Comparison of ENCODE assay signal across 9 mouse cellular contexts in the genomic region with DNA sequence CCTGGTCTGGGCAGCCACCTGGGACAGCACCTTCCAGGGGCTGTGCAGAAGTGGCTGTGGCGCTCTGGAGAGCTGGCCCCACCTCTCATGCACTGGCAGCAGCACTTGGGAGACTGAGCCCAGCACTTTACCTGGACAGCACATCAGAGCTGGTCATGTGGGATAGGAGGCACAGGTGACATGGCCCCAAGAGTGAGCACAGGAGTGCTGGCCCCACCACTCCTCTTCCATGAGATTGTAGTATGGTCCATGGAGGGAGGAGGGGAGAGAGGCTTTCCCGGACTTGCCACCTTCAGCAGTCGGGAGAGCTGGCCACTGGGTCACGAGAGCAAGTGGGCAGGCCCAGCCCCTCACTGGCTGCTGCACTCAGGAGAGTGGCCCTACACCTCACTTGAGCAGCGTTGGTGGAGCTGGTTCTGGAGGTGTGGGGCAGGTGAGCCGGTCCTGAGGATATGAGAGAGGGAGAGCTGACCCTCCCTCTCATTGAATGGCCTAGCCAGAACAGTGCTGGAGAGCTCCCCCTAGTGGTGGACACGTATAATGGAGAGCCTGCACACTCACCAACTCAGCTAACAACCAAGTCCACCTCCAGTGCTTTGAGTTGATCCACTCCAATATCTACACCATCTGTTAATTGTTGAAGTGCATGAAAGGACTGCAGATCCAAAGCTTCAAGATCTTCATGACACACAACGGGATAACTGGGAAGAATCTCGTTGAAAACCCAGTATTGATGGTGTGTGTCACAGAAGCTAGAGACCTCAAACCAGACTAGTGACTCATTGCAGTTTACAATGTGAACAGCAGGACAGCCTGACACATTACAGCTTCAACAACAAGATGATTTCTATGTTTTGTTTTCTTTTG. TPM values are rescaled to one million over a fixed set of nuclear protein-coding genes. Genes with fewer than 3 reads are reported as not detected.
DNase-seq lines count a peak whose midpoint lies in the region; ATAC-seq lines count a peak whose summit lies in the region.
"Had no signal": no experiment of that assay in that cellular context is flagged by ENCODE, and none has a peak within 500 bp of the region (broad histone marks: within the 10 kb centered on the region; RNA-seq: fewer than 3 reads in every experiment).

No protein-coding gene starts in this region.

- no peaks in the 10 kb centered on the region for H3K27me3 ChIP-seq in hindbrain, embryonic 12.5 days
- no peaks in the 10 kb centered on the region for H3K27me3 ChIP-seq in liver, embryonic 11.5 days (replicated peaks; ENCODE audit: control insufficient read depth, insufficient read depth, low read length)
- no peaks in the 10 kb centered on the region for H3K27me3 ChIP-seq in neural tube, embryonic 11.5 days (ENCODE audit: control insufficient read depth, insufficient read depth, low read length)
- H3K27me3 ChIP-seq: neural tube, embryonic 12.5 days had no signal

- WGBS in hindbrain, embryonic 12.5 days, result 70% methylated on average over 9 of the region's 9 CpGs
- WGBS in liver, embryonic 11.5 days, result 63% methylated on average over 9 of the region's 9 CpGs
- 70% methylated on average over 9 of the region's 9 CpGs for WGBS in neural tube, embryonic 11.5 days

- no peak overlapping the region for H3K4me3 ChIP-seq in hindbrain, embryonic 12.5 days
- no peak overlapping the region for H3K4me3 ChIP-seq in liver, embryonic 11.5 days (ENCODE audit: low read depth, low read length)
- H3K4me3 ChIP-seq in neural tube, embryonic 11.5 days (ENCODE audit: low read depth, low read length), result no peak overlapping the region
- H3K4me3 ChIP-seq: neural tube, embryonic 12.5 days had no signal

- peak; percentile 11 to 45 for DNase-seq in layer of hippocampus, adult 18-20 months (ENCODE audit: low spot score in 2 of 2)
- DNase-seq in layer of hippocampus, adult 9-11 months, result no peak
- peak; percentile 83 for DNase-seq in MN1 (ENCODE audit: low spot score)
- DNase-seq in liver, embryonic 11.5 days (ENCODE audit: low spot score), result no peak
- DNase-seq in neural tube, embryonic 11.5 days (ENCODE audit: low spot score), result peak; percentile 43
- DNase-seq in thymus, postnatal 4 days, result peak; percentile 77

- H3K27ac ChIP-seq in hindbrain, embryonic 12.5 days, result no peak overlapping the region
- H3K27ac ChIP-seq in liver, embryonic 11.5 days (ENCODE audit: low read depth, low read length), result no peak overlapping the region
- H3K27ac ChIP-seq in neural tube, embryonic 11.5 days (ENCODE audit: low read depth, low read length), result no peak overlapping the region
- H3K27ac ChIP-seq: neural tube, embryonic 12.5 days had no signal

- ATAC-seq in common myeloid progenitor, adult 5-6 weeks (replicated peaks; ENCODE audit: low read depth, poor library complexity, severe bottlenecking), result peak; percentile 95
- ATAC-seq in hindbrain, embryonic 12.5 days (ENCODE audit: low FRiP score), result peak; percentile 46; the same call in 1 of the 2 replicates
- ATAC-seq in liver, embryonic 11.5 days (replicated peaks; ENCODE audit: low FRiP score), result peak; percentile 56
- ATAC-seq in neural tube, embryonic 11.5 days (ENCODE audit: insufficient read depth, low FRiP score, low TSS enrichment), result no peak; the same call in 1 of the 2 replicates

- no peak overlapping the region for H3K9ac ChIP-seq in hindbrain, embryonic 12.5 days
- H3K9ac ChIP-seq in liver, embryonic 11.5 days (ENCODE audit: low read depth, low read length), result no peak overlapping the region
- no peak overlapping the region for H3K9ac ChIP-seq in neural tube, embryonic 11.5 days (ENCODE audit: low read length)
- H3K9ac ChIP-seq: neural tube, embryonic 12.5 days had no signal

- H3K4me2 ChIP-seq in hindbrain, embryonic 12.5 days (replicated peaks), result no peak overlapping the region
- no peak overlapping the region for H3K4me2 ChIP-seq in liver, embryonic 11.5 days
- H3K4me2 ChIP-seq in neural tube, embryonic 11.5 days (ENCODE audit: low read depth), result no peak overlapping the region
- H3K4me2 ChIP-seq: neural tube, embryonic 12.5 days had no signal

- no peaks in the 10 kb centered on the region for H3K36me3 ChIP-seq in hindbrain, embryonic 12.5 days
- no peaks in the 10 kb centered on the region for H3K36me3 ChIP-seq in liver, embryonic 11.5 days (ENCODE audit: control insufficient read depth, insufficient read depth, low read length)
- H3K36me3 ChIP-seq in neural tube, embryonic 11.5 days (ENCODE audit: control insufficient read depth, insufficient read depth, low read length), result no peaks in the 10 kb centered on the region
- H3K36me3 ChIP-seq: neural tube, embryonic 12.5 days had no signal

- H3K9me3 ChIP-seq in hindbrain, embryonic 12.5 days (replicated peaks), result no peaks in the 10 kb centered on the region
- H3K9me3 ChIP-seq in liver, embryonic 11.5 days (ENCODE audit: control insufficient read depth, low read length), result no peaks in the 10 kb centered on the region; the same call in 1 of the 2 replicates
- no peaks in the 10 kb centered on the region for H3K9me3 ChIP-seq in neural tube, embryonic 11.5 days (ENCODE audit: control insufficient read depth, low read length)
- H3K9me3 ChIP-seq: neural tube, embryonic 12.5 days had no signal

- no peaks in the 10 kb centered on the region for H3K4me1 ChIP-seq in hindbrain, embryonic 12.5 days
- H3K4me1 ChIP-seq in liver, embryonic 11.5 days (replicated peaks; ENCODE audit: control insufficient read depth, insufficient read depth, low read length), result no peaks in the 10 kb centered on the region
- no peaks in the 10 kb centered on the region for H3K4me1 ChIP-seq in neural tube, embryonic 11.5 days (ENCODE audit: control insufficient read depth, insufficient read depth, low read length)
- H3K4me1 ChIP-seq: neural tube, embryonic 12.5 days had no signal

RNA-seq across cellular contexts. Expression of a gene that starts 16.3 kb away (rescaled TPM):
- not detected for total RNA-seq in layer of hippocampus, adult 18-20 months (2021)
- total RNA-seq in common myeloid progenitor, adult 5-6 weeks (2017), result 22.7 and 25.9 TPM in 2 replicates
- not detected in 2 replicates for polyA plus RNA-seq in hindbrain, embryonic 12.5 days (2016; fragmentation: Nextera tagmentation; extraction: Ambion mirVana)
- 0.32 and 0.40 TPM in 2 replicates for polyA plus RNA-seq in liver, embryonic 11.5 days (2014; fragmentation: Nextera tagmentation; extraction: Ambion mirVana)
- not detected in 2 replicates for polyA plus RNA-seq in neural tube, embryonic 11.5 days (2014; fragmentation: Nextera tagmentation; extraction: Ambion mirVana)

RNA-seq across cellular contexts. Expression of a gene that starts 55.9 kb away (rescaled TPM):
- total RNA-seq in layer of hippocampus, adult 18-20 months (2021), result 10 to 100 TPM; 49.0 to 51.3 TPM
- 26.5 and 30.3 TPM in 2 replicates for total RNA-seq in common myeloid progenitor, adult 5-6 weeks (2017)
- 13.7 and 15.6 TPM in 2 replicates for polyA plus RNA-seq in hindbrain, embryonic 12.5 days (2016; fragmentation: Nextera tagmentation; extraction: Ambion mirVana)
- polyA plus RNA-seq in liver, embryonic 11.5 days (2014; fragmentation: Nextera tagmentation; extraction: Ambion mirVana), result 5.2 and 6.4 TPM in 2 replicates
- 9.0 and 10.8 TPM in 2 replicates for polyA plus RNA-seq in neural tube, embryonic 11.5 days (2014; fragmentation: Nextera tagmentation; extraction: Ambion mirVana)

RNA-seq across cellular contexts. Expression of a gene that starts 57.5 kb away (rescaled TPM):
- 10 to 100 TPM; 46.9 to 47.6 TPM for total RNA-seq in layer of hippocampus, adult 18-20 months (2021)
- total RNA-seq in common myeloid progenitor, adult 5-6 weeks (2017), result 11.4 and 14.8 TPM in 2 replicates
- 49.0 and 51.7 TPM in 2 replicates for polyA plus RNA-seq in hindbrain, embryonic 12.5 days (2016; fragmentation: Nextera tagmentation; extraction: Ambion mirVana)
- 26.5 and 34.5 TPM in 2 replicates for polyA plus RNA-seq in liver, embryonic 11.5 days (2014; fragmentation: Nextera tagmentation; extraction: Ambion mirVana)
- polyA plus RNA-seq in neural tube, embryonic 11.5 days (2014; fragmentation: Nextera tagmentation; extraction: Ambion mirVana), result 43.3 and 43.4 TPM in 2 replicates

Comparison
In these comparisons a context has a peak if more than half of its experiments do, and no peak if none do; other contexts are left out.
1. DNase-seq: peak in layer of hippocampus, adult 18-20 months (2 of 2), MN1 (single experiment), neural tube, embryonic 11.5 days (single experiment) and thymus, postnatal 4 days (single experiment); none in layer of hippocampus, adult 9-11 months (single experiment) and liver, embryonic 11.5 days (single experiment).